Mouse (Mus musculus): ENCODE results near the gene Zic5.

The Zic5 gene

DNA sequence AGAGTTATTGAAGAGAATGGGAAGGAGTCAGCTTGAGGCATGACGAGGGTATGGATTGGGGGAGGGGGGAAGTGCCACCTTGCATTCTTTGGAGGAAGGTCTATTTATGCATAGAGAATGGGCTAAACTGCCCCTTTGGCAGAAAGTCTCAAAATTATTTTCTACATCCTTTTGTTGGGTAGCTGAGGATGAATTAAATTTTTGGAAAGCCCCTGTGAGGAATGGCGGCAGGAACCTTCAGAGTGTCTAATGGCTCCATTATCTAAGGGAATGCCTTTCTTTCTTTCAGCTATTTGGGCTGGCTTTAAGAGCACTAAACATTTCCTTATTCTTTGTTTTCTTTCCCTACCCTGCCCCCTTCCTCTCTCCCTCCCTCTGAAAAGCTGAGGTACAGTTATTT, 14.9 kb upstream of the Zic5 start:
- DNase-seq (ENCODE audit: low read depth, low spot score) = no peak

DNA sequence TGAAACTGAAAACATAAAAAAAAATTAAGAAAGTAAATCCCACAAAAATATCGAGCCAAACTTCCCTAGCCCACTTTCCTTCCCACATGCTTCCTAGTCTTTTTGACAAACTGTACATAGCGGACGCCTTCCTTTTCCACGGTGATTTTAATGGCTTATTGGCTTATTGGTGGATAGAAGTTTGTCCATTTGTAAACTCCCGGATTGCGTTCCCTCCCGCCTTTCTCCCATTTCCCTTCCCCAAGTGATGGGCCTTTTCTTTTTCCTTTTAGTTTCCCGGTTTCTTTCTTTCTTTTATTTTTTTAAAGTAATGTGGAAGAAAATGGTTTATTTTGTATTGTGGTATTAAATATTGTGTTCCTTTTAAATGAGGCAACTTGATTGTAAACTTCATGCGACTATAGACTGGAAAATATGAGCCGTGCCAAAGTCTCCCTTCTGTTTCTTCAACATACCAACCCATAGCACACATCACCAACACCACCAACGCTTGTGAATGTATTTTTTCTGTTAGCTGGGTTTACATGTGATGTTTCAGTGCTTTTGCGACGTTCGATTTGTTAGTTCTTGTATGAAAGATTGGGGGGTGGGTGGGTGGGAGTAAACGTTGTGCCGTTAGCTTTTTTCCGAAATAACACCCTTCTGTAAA, 14.1 kb upstream of the Zic5 start:
- no peak for DNase-seq (ENCODE audit: low read depth, low spot score)

DNA sequence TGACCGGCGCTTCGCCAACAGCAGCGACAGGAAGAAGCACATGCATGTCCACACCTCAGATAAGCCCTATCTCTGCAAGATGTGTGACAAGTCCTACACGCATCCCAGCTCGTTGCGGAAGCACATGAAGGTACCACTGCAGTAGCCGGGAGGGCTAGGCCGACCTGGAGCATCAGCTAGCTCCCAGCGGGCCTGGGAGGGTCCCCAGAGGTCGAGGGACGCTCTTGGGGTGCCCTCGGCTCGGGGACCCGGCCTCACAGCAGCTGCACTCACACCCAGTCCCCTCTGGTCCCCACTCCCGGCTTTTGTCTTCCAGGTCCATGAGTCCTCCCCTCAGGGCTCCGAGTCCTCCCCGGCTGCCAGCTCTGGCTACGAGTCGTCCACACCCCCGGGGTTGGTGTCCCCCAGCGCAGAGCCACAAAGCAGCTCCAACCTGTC, 13.1 kb upstream of the Zic5 start:
- no peak for DNase-seq (ENCODE audit: low read depth, low spot score)

DNA sequence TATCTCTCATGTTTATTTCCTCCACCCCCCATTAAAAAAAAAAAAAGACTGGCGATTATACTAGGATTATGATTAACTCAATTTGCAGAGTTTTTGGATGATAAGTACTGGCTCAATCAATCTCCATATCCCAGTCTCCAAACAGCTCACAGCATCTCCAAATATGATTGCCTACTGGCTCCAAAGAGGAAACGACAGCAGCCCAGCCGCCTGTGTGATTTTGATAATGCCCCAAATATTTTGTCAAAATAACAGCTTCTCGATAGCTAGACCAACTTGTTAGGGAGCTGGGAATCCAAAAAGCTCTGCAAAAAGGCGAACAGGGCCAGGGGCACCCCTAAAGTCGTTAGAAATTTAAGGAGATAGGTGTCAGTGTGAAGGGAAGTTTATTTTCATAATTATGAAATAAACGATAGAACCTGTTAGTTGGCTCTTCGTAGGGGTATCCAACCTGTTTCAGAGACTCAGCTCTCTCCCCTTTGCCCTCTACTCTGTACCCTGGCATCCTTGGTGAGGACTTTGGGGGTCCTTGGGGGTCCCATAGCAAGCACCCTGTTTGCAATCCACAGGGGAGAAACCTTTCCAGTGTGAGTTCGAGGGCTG, 12.6 kb upstream of the Zic5 start:
- no peak for DNase-seq (ENCODE audit: low read depth, low spot score)

DNA sequence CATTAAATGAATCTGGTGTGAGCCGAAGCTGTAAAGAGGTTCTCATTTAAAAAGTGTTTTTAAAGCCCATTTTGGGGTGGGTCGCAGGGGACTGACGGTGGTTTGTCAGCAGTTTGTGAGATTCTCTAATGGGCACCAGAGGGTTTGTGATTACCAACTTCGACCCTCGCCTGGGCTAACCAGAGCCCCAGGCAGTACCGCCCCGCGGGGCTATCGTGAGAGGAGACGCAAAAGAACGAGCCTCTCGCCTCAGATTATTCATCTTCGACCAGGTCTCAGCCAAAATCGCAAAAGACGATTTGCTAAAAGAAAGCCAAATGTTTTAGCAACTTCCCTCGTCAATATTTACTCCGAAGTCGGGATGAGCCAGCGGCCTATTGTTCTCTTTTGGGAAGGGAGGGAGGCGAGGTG, 11.8 kb upstream of the Zic5 start:
- DNase-seq (ENCODE audit: low read depth, low spot score) = no peak

DNA sequence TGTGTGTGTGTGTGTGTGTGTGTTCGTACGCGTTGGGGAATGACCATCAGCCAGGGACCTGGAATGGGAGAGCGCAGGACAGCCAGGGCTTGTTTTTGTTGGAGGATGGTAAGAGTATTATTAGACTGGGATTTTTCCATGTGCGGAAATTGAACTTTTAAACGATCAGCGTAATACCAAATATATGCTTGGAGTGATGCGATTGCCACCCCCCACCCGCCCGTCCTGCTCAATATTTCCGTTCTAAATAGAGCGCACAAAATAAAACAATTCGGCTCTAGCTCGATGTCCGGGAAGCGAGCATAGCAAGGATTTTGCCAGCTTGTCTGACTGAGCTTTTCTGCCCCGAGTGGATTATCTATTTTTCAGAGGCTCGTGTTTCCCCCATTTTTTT, 11.3 kb upstream of the Zic5 start:
- no peak for DNase-seq (ENCODE audit: low read depth, low spot score)

DNA sequence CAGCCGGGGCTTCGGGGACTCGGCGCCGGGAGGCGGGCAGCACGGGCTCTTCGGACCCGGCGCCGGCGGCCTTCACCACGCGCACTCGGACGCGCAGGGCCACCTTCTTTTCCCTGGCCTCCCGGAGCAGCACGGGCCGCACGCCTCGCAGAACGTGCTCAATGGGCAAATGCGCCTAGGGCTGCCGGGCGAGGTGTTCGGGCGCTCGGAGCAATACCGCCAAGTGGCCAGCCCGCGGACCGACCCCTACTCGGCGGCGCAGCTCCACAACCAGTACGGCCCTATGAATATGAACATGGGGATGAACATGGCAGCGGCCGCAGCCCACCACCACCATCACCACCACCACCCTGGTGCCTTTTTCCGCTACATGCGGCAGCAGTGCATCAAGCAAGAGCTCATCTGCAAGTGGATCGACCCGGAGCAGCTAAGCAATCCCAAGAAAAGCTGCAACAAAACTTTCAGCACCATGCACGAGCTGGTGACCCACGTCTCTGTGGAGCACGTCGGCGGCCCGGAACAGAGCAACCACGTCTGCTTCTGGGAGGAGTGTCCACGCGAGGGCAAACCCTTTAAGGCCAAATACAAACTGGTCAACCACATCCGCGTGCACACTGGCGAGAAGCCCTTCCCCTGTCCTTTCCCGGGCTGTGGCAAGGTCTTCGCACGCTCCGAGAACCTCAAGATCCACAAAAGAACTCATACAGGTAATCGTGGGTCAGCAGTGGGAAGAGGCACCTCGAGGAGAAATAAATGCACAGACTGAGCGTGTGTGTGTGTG, 10.8 kb upstream of the Zic5 start:
- DNase-seq (ENCODE audit: low read depth, low spot score) = no peak

DNA sequence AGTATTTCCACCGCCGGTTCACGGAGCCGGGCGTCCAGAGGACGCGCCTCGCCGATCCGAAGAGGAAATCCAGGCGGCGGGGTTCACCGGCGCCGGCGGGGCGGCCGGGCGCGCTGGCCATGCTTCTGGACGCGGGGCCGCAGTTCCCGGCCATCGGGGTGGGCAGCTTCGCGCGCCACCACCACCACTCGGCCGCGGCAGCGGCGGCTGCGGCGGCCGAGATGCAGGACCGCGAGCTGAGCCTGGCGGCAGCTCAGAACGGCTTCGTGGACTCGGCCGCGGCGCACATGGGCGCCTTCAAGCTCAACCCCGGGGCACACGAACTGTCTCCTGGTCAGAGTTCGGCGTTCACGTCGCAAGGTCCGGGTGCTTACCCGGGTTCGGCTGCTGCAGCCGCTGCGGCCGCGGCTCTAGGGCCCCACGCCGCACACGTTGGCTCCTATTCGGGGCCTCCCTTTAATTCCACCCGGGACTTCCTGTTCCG, 10.1 kb upstream of the Zic5 start:
- DNase-seq (ENCODE audit: low read depth, low spot score) = no peak

DNA sequence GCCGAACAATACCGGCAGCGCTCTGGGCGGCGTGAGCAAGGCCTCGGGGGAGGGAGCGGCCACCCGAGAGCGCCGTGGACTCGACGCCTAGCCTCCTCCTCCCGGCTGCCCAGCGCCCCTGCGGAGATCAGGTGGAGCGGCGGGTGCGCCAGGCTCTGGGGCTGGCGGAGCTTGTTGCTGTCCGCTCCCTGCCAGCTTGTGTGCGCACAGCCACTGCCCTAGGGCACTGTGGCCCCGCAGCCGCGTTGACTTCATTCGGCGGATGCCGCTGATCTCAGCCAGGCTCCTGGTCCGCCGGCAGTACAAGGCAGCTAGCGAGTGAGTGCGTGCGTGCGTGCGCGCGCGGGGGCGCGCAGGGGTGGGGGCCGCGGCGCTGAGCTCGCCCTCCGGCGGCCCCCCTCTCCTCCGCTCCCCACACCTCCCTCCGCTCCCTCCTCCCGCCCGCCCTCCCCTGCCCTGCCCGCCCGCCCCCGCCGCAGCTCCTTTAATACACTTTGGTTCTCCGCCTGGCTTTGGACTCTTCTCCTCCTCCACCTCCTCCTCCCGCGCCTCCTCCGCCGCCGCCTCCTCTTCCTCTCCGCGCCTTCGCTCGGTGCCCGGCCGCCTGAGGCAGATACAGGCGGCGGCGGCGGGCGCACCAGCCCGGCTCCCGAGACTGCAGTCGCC, 9.5 kb upstream of the Zic5 start, which contains the start of gene Zic2:
Gene Zic2 (plus strand): TSS at position 545 of the 666 bp plus-strand sequence.
- no peak for DNase-seq (ENCODE audit: low read depth, low spot score)

DNA sequence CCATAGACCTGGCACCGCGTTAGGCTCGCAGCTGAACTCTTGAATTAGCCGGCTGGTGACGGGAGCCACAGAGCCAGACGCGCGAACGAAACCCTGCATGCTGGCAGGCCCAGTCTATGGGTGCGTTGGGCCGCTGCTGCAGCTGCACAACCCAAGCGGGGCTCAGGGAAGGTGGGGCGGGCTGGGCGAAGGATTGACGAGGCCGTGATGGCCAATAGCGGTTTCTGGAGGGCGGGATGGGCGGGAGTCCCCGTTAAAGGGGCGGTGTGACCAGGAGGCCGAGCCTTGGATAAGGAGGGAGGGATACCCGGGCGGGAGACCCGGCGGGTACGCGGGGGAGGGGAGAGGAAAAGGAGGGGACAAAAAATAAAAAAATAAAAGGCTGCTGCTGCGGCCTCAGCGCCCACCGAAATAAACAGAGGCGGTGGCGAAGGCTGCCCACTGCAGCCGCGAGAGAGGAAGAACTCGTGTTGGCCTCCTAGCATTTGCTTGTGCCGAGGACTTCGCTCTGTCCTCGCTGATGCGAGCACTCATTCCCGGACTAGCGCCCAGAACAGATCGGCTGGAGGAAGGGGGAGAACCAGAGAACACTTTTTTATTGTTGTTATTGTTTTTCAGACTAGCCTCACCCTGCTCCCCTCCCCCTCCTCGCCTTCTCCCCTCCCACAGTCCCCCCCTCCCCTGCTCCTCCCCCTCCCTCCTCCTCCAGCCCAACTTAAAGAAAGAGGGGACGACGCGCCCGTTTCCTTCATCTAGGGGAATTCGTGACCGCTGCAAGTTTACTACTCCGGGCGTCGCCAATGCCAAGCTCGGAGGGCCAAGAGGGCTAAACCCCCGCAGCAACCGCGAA, 8.8 kb upstream of the Zic5 start:
- no peak for DNase-seq (ENCODE audit: low read depth, low spot score)

DNA sequence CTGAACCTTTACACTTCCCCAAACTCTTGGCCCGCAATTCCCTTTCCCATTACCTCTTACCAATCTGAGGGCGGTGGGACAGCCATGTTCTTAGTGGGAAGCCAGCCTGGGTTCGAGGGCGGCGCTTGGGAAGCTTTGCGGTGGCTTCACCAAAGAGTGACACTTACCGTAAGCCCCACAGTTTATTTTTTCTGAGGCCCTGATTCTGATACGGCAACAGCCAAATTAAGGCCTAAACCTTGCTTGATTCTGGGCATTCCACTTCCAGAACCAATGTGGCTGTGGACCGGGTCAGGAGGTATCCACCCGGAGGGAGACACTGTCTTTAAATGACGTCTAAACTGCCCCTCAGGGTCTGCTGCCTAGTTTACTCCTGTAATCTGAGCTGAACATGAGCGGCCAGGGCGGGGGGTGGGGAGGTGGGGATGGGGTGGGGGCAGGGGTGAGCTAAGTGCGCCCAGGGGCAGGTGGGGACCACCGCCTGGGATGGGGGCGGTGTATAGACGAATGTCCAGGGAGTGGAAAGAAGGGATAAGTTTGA, 7.8 kb upstream of the Zic5 start:
- DNase-seq (ENCODE audit: low read depth, low spot score) = no peak

DNA sequence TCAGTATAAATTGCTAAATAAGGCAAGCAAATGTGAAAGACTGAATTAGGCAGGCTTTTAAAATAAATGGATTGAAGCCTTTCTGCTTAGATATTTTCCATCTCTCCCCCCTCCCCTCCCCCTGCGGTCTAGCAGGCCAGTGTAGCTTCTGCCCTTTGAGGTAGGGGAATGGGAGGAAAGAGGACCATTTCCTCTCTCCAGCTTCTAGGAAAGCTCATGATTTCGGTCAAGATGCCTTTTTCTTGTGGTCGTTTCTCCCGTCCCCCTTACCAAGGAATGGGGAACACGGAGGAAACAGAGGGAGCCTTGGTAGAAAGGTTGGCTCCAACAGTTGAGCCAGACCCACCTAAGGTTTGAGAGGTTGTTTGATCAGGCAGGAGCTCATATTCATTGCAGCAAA, 7.2 kb upstream of the Zic5 start:
- DNase-seq (ENCODE audit: low read depth, low spot score) = no peak

DNA sequence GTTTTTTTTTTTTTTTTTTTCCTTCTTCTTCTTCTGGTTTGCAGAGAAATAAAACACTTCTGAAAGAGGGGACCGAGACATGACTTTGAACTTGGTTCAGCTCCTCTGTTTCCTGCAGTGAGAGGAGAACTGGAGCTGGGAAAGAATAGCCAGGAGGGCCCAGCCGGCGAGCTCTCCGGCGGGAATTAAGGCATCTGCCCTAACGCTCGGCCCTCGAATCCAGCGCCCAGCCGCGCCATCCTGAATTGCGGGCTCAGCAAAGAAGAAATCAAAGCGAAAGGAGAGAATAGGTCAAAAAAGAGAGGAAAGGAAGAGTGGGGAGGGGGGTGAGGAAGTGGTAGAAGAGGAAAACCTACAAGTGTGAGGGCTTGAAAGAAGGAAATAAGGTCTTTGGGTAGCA, 6.7 kb upstream of the Zic5 start:
- DNase-seq (ENCODE audit: low read depth, low spot score) = no peak

DNA sequence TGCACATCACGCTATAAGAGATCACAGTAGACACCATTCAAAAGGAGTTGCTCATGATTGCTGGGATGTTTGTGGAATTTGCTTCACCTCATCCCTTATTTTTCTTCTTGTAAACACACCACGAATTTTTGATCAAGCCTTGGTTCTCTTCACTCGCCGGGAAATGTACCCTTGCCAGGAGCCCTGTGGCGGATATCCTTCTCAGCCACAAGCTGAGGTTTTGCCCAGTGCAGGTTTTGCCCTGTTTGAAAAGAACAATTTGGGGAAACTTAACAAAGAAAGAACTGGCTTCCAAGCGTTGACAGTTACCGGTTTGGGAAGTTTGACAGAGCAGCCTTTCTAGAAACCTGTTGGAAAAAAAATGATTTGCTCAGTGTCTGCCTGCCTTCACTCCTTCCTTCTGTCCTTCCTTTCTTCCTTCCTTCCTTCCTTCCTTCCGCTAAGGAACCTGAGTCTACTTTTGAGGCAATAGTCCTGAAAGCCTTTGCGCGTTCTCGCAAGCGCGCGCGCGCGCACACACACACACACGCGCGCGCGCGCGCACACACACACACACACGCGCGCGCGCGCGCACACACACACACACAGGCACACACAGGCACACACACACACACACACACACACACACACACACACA, 6.1 kb upstream of the Zic5 start:
- no peak for DNase-seq (ENCODE audit: low read depth, low spot score)

DNA sequence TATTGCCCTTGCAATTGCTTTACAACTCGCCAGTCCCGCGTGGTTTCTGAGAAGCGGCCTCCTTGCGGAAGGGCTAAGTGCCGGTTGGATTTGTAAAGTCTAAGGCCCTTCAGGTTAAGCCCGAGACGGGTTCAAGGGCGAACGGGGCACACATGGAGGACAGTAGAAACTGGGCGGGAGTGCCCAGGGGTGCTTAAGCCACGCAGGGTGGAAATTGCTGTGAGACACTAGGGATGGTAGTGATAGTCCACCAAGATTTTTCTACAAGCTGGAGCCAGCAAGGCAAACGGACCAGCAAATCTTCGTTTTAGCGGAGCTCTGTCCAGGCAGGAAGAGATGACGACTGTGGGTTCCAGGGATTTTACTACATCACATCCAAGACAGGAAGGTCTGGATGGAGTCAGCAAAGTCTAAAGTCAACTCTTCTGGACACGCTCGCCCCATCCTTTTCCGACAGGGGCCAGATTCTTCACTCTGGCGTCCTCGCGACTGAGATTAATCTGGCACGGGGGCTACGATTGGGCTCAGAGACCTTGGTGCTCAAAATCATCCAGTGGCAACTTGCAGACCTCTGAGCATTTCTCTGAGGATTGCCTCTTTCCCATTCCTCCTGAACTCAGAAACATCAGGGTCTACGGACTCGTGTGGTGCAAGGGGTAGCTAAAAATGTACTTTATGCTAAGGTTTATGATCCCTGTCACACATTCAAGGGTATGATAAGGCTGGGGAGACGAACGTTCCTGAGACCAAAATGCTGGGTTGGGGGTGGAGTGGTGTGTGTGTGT, 3.7 kb upstream of the Zic5 start:
- DNase-seq (ENCODE audit: low read depth, low spot score) = no peak

DNA sequence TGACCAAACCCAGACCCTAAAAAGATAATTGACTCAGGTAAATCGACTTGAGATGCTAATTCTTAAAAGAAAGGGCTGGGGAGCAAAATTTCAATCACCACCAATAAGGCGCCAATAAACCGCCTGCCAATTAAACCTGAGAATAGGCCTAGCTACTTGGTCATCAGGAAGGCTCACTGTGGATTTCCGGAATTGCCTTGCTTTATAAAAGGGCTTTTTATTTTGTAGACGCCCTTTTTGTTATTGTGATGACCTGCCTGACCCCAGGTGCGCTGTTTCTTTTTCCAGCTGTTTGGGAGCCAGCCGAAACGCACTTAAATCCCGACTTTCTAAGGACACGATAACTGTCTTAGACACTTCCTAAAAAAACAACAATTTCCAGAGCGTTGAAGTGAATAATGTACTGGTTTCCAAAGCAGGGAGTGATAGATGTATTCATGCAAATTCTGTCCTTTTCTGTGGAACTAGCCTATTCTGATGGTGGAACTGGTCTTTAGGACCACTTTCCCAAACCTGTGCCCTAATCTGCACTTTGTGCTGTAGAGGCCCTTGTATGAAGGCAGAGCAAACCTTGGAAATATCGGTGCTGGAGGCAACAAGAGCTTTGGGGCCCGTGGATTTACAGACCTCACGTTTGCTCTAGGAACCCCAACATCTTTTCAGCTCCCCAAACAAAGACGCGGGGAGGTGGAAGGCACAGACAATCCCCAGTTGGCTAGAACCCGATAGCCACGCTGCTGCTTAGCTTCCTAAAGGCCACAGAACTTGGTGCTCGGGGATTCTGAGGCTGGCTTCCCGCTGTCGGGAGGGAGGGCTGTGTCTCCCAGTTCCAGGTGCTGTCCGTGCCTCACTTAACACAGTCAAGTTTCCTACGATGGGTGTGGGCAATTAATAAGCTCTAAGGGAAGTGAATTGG, 2.7 kb upstream of the Zic5 start:
- DNase-seq (ENCODE audit: low read depth, low spot score) = no peak

DNA sequence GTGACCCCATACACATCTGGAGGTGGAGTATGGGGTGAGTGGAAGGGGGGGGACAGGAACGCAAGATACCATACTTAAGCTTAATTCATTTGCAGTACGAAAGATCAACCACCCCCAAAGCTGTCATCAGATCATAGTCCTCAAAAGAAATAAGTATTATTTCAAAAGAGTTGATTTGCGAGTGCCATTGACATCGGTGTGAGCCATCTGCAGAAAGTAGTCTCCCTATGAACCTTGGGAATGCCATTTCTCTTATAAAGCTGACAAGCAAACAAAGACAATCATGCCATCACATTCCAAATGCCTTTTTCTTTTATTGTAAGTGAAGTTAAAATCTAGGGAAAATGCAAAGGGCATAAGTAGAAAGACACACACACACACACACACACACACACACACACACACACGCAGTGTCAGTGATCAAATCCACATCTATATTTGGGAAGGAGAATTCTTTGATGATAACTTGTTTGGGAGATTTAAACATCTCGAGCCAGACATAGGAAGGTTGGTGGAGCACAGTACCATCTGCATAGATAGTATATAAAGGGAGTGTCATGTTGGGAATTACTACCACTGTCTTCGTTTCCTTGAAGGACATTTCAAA, 1.4 kb upstream of the Zic5 start:
- DNase-seq (ENCODE audit: low read depth, low spot score) = no peak

DNA sequence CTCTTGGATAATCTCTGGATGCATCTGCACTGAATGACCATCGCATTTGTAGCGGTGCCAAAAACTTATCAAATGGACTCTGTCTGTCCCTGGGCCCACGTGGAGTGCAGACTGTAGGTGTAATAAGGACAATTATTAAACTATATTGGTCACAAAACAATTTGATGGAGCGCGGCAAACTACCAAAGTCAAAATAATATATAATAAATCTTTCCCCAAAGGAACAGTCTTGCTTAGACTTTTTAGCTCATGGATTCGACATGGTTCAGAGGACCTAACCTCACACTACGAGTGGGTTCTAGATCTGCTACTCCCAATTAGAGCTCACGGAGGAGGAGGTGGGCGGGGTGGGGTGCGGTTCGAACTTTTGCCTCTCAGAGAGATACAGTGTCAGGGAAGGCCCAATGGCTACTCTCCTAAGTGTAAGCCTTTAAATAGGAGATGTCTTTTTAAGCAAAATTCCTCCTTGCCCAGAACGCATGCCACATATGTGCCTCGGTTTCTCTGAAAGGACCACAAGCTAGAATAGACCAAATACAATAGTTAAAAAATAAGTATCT, 534 bp upstream of the Zic5 start:
- no peak for DNase-seq (ENCODE audit: low read depth, low spot score)
